Mouse (Mus musculus) embryonic fibroblast, embryonic 13.5 days (primary cell): ENCODE measurements around the gene Zfand4. TPM values are rescaled to one million over a fixed set of nuclear protein-coding genes. Genes with fewer than 3 reads are reported as not detected.

Experiments used
- H3K27ac ChIP-seq: 2 replicates; pipeline ENCODE4 v1.5.1; 2012; ENCODE audit warnings: low read length, control low read depth, inconsistent platforms; ENCODE audit not compliant: insufficient read depth
- H3K4me1 ChIP-seq: 2 replicates; pipeline ENCODE4 v1.6.1; 2011; ENCODE audit warnings: low read length; ENCODE audit not compliant: control insufficient read depth, insufficient read depth
- H3K4me3 ChIP-seq: 2 replicates; pipeline ENCODE4 v1.5.1; 2011; ENCODE audit warnings: mild to moderate bottlenecking, control low read depth, low read length; ENCODE audit not compliant: insufficient read depth
- CTCF ChIP-seq: IDR thresholded peaks from 2 replicates; pipeline ENCODE4 v1.5.1; 2011; ENCODE audit warnings: mild to moderate bottlenecking, control low read depth, low read length, moderate library complexity, borderline replicate concordance; ENCODE audit not compliant: insufficient read depth
- POLR2A ChIP-seq: IDR thresholded peaks from 2 replicates; pipeline ENCODE4 v1.6.1; 2011; ENCODE audit warnings: low read depth, mild to moderate bottlenecking, control low read depth, low read length, moderate library complexity
- polyA plus RNA-seq: library from polyadenylated mRNA; stranded (reverse); fragments of >200 nt; gene quantifications from 2 replicates; pipeline ENCODE4 v1.2.4, GENCODE M21; 2011; ENCODE audit warnings: low read depth; ENCODE audit not compliant: missing spikeins, insufficient read length

Zfand4 gene
- polyA plus RNA-seq, 1 experiment: 3.1 TPM

GRCm38 (mm10) chr6:116265603-116266002 is 1.6 kb downstream of the Zfand4 start:
- Histone ChIP-seq H3K4me1 (peaks cover 6% of the 10 kb centered on the region; the same call in 1 of the 2 replicates), H3K27ac (no peak overlapping the region), H3K4me3 (no peak overlapping the region)
- no peak for TF ChIP-seq CTCF
- no peak for TF ChIP-seq POLR2A

DNA sequence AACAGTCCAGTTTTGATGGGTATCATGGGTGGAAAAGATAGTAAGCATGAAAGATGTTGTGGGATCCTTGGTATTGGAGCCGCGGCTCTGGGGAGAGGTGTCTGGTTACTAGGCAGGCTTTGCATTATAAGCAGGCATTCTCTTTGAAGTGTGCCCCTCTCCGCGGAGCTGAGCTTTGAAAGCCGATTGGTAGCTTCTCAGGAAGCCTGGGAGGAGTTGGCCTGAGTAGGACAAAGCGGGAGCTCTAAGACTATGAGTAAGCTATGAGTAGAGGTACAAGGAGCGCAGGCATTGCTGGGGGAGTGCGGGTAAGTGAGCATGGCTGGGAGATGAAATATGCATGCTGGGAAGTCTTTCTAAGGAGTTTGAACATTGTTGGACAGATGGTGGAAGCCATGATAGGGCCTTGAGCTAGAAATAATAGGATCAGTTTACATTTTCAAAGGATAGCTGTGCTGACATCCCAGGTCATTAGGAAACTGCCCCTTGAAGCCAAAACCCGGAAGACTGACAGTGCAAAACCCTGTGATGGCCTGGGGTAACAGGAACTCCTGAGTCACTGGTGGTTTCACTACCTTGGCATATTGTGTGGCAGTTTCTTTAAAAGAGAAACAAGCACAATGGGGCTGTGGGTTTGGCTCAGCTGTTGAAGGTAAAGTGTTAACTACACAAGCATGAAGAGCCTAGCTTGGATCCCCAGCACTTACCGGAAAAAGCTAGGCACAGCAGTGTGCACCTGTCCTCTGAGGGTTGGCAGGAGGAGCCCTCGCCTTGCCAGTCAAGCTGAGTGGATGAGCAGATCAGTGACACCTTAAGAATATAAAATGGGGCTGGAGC is 2.5 kb downstream of the Zfand4 start:
- TF ChIP-seq CTCF (no peak), POLR2A (no peak)
- peaks cover 6% of the 10 kb centered on the region; the same call in 1 of the 2 replicates for H3K4me1 ChIP-seq
- H3K4me3 ChIP-seq: no peak overlapping the region
- peak overlapping the region; percentile 44; the same call in 1 of the 2 replicates for H3K27ac ChIP-seq

GRCm38 (mm10) chr6:116267110-116267423 is 3.0 kb downstream of the Zfand4 start:
- no peak overlapping the region for H3K4me3 ChIP-seq
- no peak overlapping the region for H3K27ac ChIP-seq
- peaks cover 6% of the 10 kb centered on the region; the same call in 1 of the 2 replicates for H3K4me1 ChIP-seq
- TF ChIP-seq POLR2A (no peak), CTCF (no peak)

- Histone ChIP-seq H3K27ac (no peak overlapping the region), H3K4me1 (no peaks in the 10 kb centered on the region), H3K4me3 (no peak overlapping the region)
- TF ChIP-seq CTCF (no peak), POLR2A (no peak)
Observed at GRCm38 (mm10) chr6:116275695-116276094, 11.7 kb downstream of the Zfand4 start.

GRCm38 (mm10) chr6:116278679-116279317 is 14.8 kb downstream of the Zfand4 start:
- Histone ChIP-seq H3K4me1 (no peaks in the 10 kb centered on the region), H3K27ac (no peak overlapping the region), H3K4me3 (no peak overlapping the region)
- TF ChIP-seq POLR2A: no peak

DNA sequence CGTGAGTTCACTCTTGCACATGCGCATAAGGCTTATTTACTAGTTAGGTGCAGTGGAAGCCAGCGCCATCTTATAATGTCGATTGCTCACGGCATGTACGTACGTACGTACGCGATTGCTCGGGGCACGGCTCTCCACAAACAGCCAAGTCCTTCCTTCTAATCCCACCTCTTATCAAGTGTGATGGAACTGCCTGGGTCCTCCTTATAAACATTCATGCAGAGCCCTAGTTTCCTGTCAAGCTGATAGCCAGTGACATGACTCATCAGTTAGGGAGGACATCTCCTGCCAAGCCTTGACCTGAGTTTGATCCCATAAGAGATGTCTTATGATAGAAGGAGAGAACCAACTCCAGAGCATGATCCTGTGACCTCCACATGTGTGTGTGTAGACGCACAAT is 17.0 kb downstream of the Zfand4 start:
- TF ChIP-seq CTCF: no peak
- no peak for TF ChIP-seq POLR2A

GRCm38 (mm10) chr6:116282546-116282945 is 18.5 kb downstream of the Zfand4 start:
- Histone ChIP-seq H3K4me3 (no peak overlapping the region), H3K27ac (no peak overlapping the region), H3K4me1 (no peaks in the 10 kb centered on the region)
- TF ChIP-seq POLR2A: no peak
- TF ChIP-seq CTCF: no peak

More for the DNA sequence above, 17.0 kb downstream of the Zfand4 start:
- Histone ChIP-seq H3K4me3 (no peak overlapping the region), H3K27ac (no peak overlapping the region), H3K4me1 (no peaks in the 10 kb centered on the region)

DNA sequence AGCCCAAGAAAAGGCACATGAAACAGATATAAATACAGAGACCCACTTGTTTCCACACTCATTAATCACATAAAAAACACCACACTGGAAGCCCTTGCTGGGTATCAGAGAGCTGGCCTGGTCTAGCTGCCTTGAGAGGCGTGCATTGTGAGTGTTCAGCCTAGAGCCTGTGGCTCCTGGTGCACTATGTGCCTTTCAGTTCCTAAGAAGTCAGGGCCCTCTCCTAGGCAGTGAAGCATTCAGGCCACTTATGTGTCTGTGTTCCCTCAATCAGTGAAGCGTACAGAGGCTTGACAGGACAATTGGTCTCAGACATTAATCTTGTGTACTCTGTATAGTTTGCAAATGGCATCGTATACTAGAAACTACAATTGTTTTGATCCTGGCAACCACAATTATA is 19.3 kb downstream of the Zfand4 start:
- no peak overlapping the region for H3K4me3 ChIP-seq
- H3K4me1 ChIP-seq: no peaks in the 10 kb centered on the region
- H3K27ac ChIP-seq: no peak overlapping the region
- TF ChIP-seq CTCF (no peak), POLR2A (no peak)

DNA sequence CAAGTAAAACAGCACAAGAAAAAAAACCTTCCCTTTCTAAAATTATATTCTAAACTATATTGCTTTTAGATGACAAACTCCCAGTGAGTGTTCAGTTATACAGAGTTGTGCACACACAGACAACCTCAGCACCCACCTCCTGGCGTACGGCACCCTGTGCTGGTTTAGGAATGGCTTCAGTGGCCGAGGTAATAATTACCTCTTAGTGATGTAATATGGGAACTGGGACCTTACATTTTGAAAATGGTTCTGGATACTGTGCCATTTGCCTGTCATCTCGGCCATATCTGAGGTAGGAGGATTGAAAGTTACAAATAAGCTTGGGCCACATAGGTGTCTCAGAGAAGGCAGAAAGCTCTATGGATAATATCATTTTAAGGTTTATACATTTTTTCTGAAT is 22.3 kb downstream of the Zfand4 start:
- Histone ChIP-seq H3K27ac (no peak overlapping the region), H3K4me3 (no peak overlapping the region)
- TF ChIP-seq CTCF (no peak), POLR2A (no peak)

GRCm38 (mm10) chr6:116286870-116287575 is 23.0 kb downstream of the Zfand4 start:
- Histone ChIP-seq H3K4me1 (no peaks in the 10 kb centered on the region), H3K27ac (no peak overlapping the region), H3K4me3 (no peak overlapping the region)
- no peak for TF ChIP-seq POLR2A
- no peak for TF ChIP-seq CTCF

More for the DNA sequence above, 22.3 kb downstream of the Zfand4 start:
- H3K4me1 ChIP-seq: no peaks in the 10 kb centered on the region
